Mouse (Mus musculus) gastrocnemius, adult 8-10 months (tissue): ENCODE data around the gene 1700037C18Rik. TPM values are rescaled to one million over a fixed set of nuclear protein-coding genes. Genes with fewer than 3 reads are reported as not detected.

Source experiments
- DNase-seq, 2 experiments: peaks; one replicate each; pipeline ENCODE4 v3.0.0; 2022; ENCODE audit warnings: low spot score in 2 of 2
- total RNA-seq, 4 experiments: library from RNA; stranded (reverse); gene quantifications; 2 replicates each; pipeline ENCODE4 v1.2.4; 2022

Gene 1700037C18Rik
- total RNA-seq: 1 to 10 TPM; 2.4 to 3.0 (median 2.6) TPM

GRCm38 (mm10) chr16:3908537-3909111, at the start of gene 1700037C18Rik, which contains the start of gene Cluap1:
Gene 1700037C18Rik (minus strand): TSS chr16:3908689.
Gene Cluap1 (plus strand): TSS chr16:3908801.
- peak; percentile 91 to 93 for DNase-seq

GRCm38 (mm10) chr16:3956369-3956768, 47.9 kb upstream of the 1700037C18Rik start:
- peak; percentile 37 to 60 for DNase-seq

- DNase-seq: no peak
Measured at GRCm38 (mm10) chr16:3951141-3951540, 42.7 kb upstream of the 1700037C18Rik start.

GRCm38 (mm10) chr16:3934701-3935100, 26.2 kb upstream of the 1700037C18Rik start:
- no peak for DNase-seq

DNA sequence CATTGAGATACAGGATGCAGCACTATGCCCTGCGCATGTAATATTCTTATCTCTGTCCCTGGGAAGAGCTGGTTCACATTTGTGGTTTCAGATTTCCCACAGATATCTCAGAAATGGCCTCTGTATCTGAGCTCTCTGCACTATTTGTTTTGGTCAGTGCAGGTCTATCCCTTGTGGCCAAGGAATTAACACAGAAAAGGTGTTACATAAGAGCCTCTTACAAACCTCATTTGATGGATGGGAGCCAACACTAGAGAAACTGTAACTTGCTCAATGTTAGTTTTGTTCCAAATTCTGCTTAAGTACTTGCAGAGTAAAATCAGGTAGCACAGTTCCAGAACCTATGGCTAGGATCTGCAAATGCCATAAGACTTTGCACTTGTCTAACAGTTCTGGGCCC, 25.6 kb upstream of the 1700037C18Rik start:
- no peak for DNase-seq

- DNase-seq: no peak
Measured at GRCm38 (mm10) chr16:3933536-3933935, 25.0 kb upstream of the 1700037C18Rik start.

DNA sequence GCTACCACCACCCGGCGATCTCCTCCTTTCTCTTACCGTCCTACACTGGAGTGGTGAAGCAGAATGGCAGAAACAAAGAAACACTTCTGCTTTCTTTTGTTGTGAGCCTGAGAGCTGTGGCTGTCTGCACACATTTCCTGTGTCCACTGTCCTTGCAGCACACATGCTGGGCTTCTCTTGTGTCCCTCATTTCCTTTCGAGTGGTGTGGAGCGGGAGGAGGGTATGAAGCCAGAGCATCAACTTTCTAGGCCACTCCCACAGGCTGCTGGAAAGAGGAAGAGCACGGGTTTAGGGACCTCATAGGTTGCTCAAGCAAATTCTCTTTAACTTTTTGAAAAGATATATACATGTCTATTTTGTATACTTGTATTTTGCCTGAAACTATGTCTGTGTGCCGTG, 20.7 kb upstream of the 1700037C18Rik start:
- DNase-seq: no peak

GRCm38 (mm10) chr16:3928582-3928981, 20.1 kb upstream of the 1700037C18Rik start:
- DNase-seq: no peak

DNA sequence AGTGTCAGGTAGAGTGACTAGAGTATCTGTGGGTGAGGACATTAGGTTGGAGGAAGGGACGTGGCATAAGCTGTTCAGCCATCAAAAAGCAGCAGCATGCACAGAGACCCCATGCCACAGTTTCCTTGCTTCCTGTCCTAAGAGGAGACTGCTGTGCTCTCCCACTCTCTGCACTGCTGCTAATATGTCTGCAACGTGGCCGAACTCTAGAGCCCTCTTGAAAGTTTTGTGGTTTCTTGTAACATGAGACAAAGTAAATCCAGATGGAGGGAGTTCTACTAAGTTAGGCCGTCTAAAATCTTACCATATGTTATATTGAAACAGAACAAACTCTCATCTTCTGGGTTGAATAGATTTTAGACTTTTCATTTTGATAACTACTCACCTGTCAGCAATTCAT, 15.5 kb upstream of the 1700037C18Rik start:
- DNase-seq: no peak

GRCm38 (mm10) chr16:3923515-3923914, 15.0 kb upstream of the 1700037C18Rik start:
- no peak for DNase-seq

DNA sequence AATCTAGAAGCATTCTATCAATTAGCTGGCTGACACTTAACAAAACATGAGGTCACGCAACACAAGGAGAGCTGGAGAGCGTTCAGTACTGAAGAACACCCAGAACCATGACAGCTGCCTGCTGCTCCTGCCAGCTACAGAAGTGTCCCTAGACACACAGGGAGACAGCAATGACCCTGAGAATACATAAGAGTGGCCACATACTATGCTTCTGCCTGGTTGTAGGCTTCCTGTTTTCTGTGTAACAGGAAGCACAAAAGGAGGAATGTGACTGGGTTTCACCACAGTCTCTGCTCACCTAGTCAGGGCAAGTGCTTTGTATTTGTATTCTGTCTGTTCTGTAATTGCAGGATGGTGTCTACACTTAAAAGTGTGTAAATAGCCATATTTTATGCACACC, 12.3 kb upstream of the 1700037C18Rik start:
- no peak for DNase-seq

GRCm38 (mm10) chr16:3909118-3909517, 629 bp upstream of the 1700037C18Rik start:
- DNase-seq: no peak

- no peak for DNase-seq
Measured at GRCm38 (mm10) chr16:3907471-3907870, 1.0 kb downstream of the 1700037C18Rik start.

- DNase-seq: no peak
Measured at GRCm38 (mm10) chr16:3896553-3896952, 11.9 kb downstream of the 1700037C18Rik start.

DNA sequence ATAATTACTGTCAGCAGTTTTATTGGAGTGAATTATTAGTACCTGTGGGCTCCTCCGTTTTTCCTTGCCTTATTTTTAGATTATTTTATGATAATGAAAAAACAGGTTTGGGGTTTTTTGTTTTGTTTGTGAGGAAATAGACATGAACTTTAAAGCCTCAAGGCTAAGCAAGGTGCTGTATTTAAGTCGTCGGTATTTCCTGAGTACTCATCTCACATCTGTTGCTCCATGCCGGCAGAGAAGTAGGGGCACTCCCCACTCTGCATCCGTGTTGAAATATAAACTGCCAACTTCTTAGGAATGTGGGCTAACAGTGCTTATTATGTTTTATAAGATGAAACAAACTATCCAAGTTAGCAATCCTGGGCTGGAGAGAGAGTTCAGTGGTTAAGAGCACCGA, 12.4 kb downstream of the 1700037C18Rik start:
- DNase-seq: no peak

DNA sequence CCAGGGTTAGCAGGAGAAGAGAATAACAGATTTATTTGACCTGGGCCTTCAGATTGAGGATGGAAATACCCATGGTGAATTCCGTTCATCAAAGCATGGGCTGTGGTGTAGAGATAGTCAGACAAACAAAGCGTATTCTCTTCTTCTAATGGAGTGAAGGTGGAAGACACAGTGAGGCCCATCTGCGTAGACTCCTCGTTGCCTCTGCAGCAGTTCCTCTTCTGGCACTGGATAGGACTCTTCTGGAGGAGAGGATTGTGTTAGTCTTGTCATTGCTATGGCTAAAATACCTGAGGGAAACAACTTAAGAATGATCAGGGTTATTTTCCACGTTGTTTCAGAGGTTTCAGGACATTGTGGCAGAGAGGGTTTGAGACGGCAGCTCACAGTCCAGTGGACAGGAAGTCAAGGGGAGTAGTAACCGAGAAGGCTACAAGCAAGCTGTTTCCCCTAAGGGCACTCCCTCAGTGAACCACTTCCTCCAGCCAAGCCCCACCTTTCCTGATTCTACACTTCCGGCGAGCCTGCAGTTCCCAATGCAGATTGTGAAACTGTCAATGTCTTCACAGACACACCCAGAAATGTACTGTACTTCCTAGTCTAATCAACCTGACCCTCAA, 13.2 kb downstream of the 1700037C18Rik start:
- DNase-seq: no peak

GRCm38 (mm10) chr16:3893739-3894138, 14.8 kb downstream of the 1700037C18Rik start:
- DNase-seq: no peak

GRCm38 (mm10) chr16:3891621-3892295, 16.7 kb downstream of the 1700037C18Rik start:
- DNase-seq: no peak

- no peak for DNase-seq
Measured at GRCm38 (mm10) chr16:3885065-3885670, 23.3 kb downstream of the 1700037C18Rik start.

DNA sequence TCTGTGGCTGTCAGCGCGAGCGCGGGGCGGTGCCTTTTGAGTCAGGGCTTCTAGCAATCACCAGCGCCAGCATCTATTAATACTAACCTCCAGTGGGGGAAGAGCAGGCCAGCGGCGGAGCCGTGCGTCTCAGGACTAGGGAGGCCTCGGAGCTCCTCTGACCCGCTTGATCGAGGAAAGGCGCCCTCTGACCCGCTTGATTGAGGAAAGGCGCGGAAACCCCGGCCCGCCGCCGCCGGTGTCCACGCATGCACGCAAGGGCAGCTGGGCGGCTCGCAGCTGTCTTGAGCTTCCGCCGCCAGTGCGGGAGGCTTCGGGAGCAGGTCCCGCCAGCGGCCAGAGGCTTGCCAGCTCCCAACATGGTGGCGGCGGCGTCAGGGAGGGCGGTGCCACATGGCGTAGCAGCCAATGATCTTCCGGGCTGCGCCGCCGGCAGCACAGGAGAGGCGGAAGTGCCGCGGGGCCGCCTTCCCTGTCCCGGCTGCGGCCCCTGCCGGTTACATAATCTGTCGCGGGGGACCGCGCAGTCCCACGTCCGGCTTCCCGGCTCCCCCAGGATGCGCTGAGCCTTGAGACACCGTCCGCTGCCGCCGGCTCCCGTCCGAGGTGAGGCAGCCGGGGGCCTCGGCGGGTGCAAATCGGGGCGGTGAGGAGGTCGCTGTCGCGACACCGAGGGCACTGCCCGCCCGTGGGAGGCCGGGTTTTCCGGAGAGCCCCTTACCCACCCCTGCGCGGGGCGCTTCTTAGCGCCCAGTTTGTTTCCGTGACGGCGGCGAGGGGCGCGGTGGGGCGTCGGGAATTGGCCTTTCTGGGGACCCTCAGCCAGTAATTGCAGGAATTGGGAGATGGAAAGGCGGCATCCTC, 24.1 kb downstream of the 1700037C18Rik start, which contains the start of the genes Zfp597 and Gm20695:
Zfp597 (minus strand) TSS at position 361 of the 864 bp plus-strand sequence.
Gm20695 (plus strand) TSS at position 448 of the 864 bp plus-strand sequence.
- peak; percentile 86 to 93 for DNase-seq

DNA sequence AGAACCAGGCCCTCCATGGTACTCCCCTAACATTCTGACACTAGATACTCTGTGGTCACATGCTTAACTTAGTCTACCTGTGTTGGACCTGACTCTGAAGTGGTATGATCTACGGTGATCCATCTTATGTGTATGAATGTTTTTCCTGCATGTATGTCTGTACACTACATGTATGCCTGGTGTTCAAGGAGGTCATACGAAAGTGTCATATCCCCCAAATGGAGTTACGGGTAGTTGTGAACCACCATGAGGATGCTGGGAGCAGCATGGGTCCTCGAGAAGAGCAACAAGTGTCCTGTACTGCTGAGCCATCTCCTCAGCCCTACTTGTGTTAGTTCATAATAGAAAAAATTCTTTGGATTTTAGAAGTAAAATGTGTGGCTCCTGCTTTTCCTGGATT, 32.1 kb downstream of the 1700037C18Rik start:
- no peak for DNase-seq
